In genomic region chr13:30628195-30629048, GRCm38 (mm10) we compare ENCODE assay signal across 1 mouse cellular context.
TF ChIP-seq lines count a peak whose summit lies in the region.

No protein-coding gene starts in this region.

TF ChIP-seq in CH12.LX, 34 proteins besides CTCF, POLR2A, EP300 and RAD21 (continued from another document):
- TF ChIP-seq ZNF384 (IDR thresholded peaks at IDR 0.05; ENCODE audit: low read depth, low read length) (peak; percentile 97), ZC3H11A (IDR thresholded peaks at IDR 0.05; ENCODE audit: low read depth, low read length) (no peak), MAZ (IDR thresholded peaks at IDR 0.05; ENCODE audit: low read depth, low read length) (peak; percentile 34; the same call in 1 of the 2 replicates), KAT2A (IDR thresholded peaks at IDR 0.05; ENCODE audit: insufficient replicate concordance, low read length) (no peak)
